Mouse (Mus musculus): ENCODE measurements around the gene Furin.

Gene Furin

GRCm38 (mm10) chr7:80372166-80372565 lies 33.1 kb downstream of the Furin start:
- no peak for DNase-seq (ENCODE audit: low read depth)

- peak; percentile 74 for DNase-seq (ENCODE audit: low read depth)
These were observed 34.0 kb downstream of the Furin start, which contains the start of gene Man2a2 for GRCm38 (mm10) chr7:80371041-80371751. TSS of gene Man2a2 (minus strand) at chr7:80371375.

GRCm38 (mm10) chr7:80370649-80371040 lies 34.6 kb downstream of the Furin start:
- peak; percentile 82 for DNase-seq (ENCODE audit: low read depth)

GRCm38 (mm10) chr7:80369967-80370431 lies 35.2 kb downstream of the Furin start:
- DNase-seq (ENCODE audit: low read depth), result peak; percentile 72

- no peak for DNase-seq (ENCODE audit: low read depth)
These were observed 35.8 kb downstream of the Furin start for GRCm38 (mm10) chr7:80369461-80369860.

- peak; percentile 83 for DNase-seq (ENCODE audit: low read depth)
These were observed 36.4 kb downstream of the Furin start for GRCm38 (mm10) chr7:80368635-80369421.

GRCm38 (mm10) chr7:80368009-80368408 lies 37.2 kb downstream of the Furin start:
- no peak for DNase-seq (ENCODE audit: low read depth)

GRCm38 (mm10) chr7:80367232-80367631 lies 38.0 kb downstream of the Furin start:
- no peak for DNase-seq (ENCODE audit: low read depth)

GRCm38 (mm10) chr7:80365759-80366158 lies 39.5 kb downstream of the Furin start:
- DNase-seq (ENCODE audit: low read depth), result no peak

- DNase-seq (ENCODE audit: low read depth), result peak; percentile 77
These were observed 44.8 kb downstream of the Furin start for GRCm38 (mm10) chr7:80360435-80360834.

- no peak for DNase-seq (ENCODE audit: low read depth)
These were observed 47.2 kb downstream of the Furin start for GRCm38 (mm10) chr7:80358039-80358438.

- no peak for DNase-seq (ENCODE audit: low read depth)
These were observed 48.1 kb downstream of the Furin start for GRCm38 (mm10) chr7:80357156-80357555.

GRCm38 (mm10) chr7:80356351-80356750 lies 48.9 kb downstream of the Furin start:
- no peak for DNase-seq (ENCODE audit: low read depth)

GRCm38 (mm10) chr7:80352920-80353319 lies 52.3 kb downstream of the Furin start:
- no peak for DNase-seq (ENCODE audit: low read depth)

GRCm38 (mm10) chr7:80350808-80351207 lies 54.4 kb downstream of the Furin start:
- no peak for DNase-seq (ENCODE audit: low read depth)

GRCm38 (mm10) chr7:80347670-80348586 lies 57.3 kb downstream of the Furin start:
- DNase-seq (ENCODE audit: low read depth), result no peak

- DNase-seq (ENCODE audit: low read depth), result peak; percentile 34
These were observed 58.4 kb downstream of the Furin start for GRCm38 (mm10) chr7:80346830-80347229.

- DNase-seq (ENCODE audit: low read depth), result no peak
These were observed 59.1 kb downstream of the Furin start for GRCm38 (mm10) chr7:80346173-80346572.

GRCm38 (mm10) chr7:80343270-80344018 lies 61.8 kb downstream of the Furin start:
- DNase-seq (ENCODE audit: low read depth), result no peak

- peak; percentile 97 for DNase-seq (ENCODE audit: low read depth)
These were observed 62.4 kb downstream of the Furin start, which contains the start of gene Hddc3 for GRCm38 (mm10) chr7:80342858-80343257. TSS of gene Hddc3 (plus strand) at chr7:80343104.

- DNase-seq (ENCODE audit: low read depth), result no peak
These were observed 63.4 kb downstream of the Furin start for GRCm38 (mm10) chr7:80341793-80342192.

All from 416B (cell line).